Mouse (Mus musculus) activated CD4-positive, CD25-positive, alpha-beta regulatory T cell, adult 4 months (primary cell): ENCODE data around the gene Acot8. TPM values are rescaled to one million over a fixed set of nuclear protein-coding genes. Genes with fewer than 3 reads are reported as not detected.

Source experiments
- ATAC-seq: one replicate; pipeline ENCODE4 v1.8.0; 2017
- polyA plus RNA-seq, 2 experiments: library from polyadenylated mRNA; unstranded; fragments of 100-300 nt; shearing (Covaris generic); gene quantifications; one replicate each; pipeline ENCODE4 v1.2.1; 2017

Acot8 gene
- polyA plus RNA-seq = 10 to 100 TPM; 35.1 to 49.1 TPM

DNA sequence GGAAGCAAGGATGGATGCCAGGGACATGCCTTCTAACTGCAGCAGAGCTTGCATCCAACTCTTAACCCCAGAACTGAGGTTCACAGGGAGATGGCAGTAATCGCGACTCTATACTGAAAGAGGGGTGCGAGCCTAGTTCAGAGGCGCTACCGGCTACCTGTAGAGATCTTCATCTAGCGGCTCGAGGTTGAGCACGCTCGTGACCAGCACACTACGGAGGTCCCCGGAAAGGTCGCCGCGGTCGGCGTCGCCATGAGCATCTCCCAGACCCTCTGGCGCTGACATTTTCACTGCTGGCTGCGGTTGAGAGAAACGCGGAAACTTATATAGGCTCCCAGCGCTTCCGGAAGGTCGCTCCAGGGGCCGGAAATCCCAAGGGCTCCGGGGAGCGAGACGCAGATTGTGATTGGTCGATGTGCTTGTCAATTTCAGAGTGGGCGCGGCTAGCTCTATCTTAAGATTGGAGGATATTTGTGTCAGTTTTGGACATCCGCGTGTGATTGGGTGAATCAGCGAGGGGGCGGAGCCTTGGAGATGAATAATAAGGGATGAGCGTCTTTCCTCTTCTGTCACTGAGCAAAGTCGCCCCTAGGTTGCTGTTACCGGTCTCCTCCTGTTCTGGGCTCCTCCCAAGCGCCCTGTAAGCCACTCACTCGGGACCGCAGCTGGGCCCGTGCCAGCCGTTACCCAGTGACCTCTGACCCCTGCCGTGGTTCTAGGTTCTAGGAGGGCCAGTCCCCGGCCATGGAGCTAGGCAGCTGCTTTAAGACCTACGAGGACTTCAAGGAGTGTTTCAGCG is at the start of gene Acot8, which contains the start of gene Zswim3:
TSS of gene Acot8 (minus strand) at position 350 of the 799 bp plus-strand sequence.
TSS of gene Zswim3 (plus strand) at position 566 of the 799 bp plus-strand sequence.
- ATAC-seq = peak; percentile 96

DNA sequence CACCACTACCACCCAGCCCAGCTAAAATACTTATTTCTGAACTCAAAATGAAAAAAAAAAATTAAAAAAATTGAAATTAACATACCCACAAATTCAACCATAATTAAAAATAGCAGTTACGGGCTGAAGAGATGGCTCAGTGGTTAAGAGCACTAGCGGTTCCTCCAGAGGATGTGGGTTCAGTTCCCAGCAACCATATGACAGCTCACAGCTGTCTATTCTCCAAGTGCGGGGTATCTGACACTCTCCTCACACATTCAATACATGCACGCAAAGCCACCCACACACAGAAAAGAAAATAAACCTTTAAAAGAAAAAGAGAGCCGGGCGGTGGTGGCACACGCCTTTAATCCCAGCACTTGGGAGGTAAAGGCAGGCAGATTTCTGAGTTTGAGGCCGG is 45.4 kb upstream of the Acot8 start:
- ATAC-seq = peak; percentile 94

DNA sequence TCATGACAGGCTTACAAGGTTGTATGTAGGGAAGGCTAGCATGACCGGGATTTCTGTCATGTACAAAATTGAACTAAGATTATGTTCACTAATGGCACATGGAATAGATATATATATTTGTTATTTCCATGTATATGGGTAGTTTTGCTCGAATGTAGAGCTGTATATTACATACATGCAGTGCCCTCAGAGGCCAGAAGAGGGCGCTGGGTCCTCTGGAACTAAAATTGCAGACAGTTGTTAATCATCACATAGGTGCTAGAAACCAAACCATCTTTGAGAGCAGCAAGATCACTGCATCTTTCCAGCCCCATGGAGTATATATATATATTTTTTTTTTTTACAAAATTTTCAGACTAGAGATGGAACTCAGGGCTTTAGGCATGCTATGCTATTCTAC is 41.1 kb upstream of the Acot8 start:
- ATAC-seq = no peak

DNA sequence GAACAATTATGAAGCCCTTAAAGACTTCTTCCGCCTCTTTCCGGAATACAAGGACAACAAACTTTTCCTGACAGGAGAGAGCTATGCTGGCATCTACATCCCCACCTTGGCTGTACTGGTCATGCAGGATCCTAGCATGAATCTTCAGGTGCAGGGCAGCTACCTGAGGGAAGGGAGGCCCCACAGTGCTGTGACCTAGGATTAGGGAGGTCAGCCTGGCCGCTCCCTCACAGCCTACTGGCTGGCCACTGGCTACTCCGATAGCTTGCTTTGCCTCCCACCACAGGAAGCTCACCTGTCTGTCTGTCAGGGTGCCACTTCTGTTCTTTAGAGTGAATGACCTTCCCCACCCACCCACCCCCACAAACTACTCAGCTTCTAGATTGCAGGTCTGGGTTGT is 30.5 kb upstream of the Acot8 start:
- ATAC-seq = no peak

DNA sequence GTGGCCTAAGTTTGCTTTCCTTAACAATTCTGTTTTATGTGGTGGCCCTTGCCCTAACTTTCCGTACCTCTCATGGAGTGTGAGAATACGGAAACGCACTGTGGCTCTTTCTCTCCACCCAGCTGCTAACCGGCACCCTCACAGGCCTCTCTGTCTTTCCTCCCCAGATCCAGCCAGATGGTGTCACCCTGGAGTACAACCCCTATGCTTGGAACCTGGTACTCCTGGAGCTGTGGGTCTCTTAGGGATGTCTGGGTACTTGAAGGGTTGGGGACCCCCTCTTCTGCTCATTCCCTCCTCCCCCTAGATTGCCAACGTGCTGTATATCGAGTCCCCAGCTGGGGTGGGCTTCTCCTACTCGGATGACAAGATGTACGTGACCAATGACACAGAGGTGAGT is 29.8 kb upstream of the Acot8 start:
- ATAC-seq = peak; percentile 21

DNA sequence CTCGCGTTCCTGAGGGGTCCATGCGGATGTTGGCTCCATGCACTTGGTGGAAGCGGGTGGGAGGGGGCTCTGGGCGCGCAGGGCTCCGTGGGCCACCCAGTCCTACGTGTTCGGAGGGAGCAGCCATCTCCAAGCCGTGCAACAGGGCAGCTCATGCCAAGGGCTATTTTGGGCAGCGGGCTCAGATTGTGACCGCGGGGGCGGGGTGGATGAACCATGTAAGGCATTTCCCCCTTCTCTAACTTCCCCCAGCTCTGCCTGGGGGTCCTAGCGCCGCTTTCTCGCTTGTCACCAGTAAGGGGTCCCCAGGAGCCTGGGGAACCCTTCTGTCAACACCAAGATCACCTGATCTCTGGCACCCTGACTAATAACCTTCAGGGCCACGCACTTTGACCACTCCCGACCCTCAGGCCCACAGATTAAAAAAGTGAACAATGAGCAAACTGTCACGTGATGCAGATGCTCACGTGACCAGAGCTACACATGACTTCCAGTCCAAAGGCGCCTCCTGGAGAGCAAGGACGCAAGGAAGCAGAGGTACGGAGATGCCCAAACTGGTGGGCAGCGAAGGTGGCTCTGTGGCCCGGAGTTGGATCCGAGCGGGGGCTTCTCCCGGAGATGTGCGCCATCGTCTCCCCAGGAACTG is 28.8 kb upstream of the Acot8 start, which contains the start of gene Neurl2:
TSS of gene Neurl2 (minus strand) at position 143 of the 646 bp plus-strand sequence.
- ATAC-seq = peak; percentile 53

DNA sequence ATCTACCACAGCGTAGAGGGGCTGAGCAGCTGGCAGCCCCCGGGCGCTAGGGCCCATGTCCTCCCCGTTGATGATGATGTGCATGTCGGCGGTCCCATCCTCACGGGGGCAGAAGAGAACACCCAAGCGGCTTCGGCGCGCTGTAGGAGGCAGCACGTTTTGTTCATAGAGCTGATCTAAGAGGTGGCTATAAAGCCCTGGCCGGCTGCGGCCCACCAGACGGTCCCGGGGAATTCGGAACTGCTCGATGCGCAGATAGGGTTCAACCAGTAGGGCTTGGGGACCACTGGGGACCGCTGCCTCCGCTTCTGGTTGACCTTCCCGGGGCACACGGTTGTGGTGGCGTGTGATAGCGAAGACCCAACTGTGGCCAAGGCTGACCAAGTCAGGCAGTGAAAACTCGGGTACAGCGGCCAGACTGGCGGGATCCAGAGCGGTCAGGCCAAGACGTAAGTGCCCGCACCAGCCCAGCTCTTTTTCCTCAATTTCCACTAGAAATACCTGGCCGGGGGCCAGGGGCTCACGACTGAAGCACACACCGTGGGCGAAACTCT is 28.1 kb upstream of the Acot8 start, which contains the start of gene Ctsa:
TSS of gene Ctsa (plus strand) at position 126 of the 554 bp plus-strand sequence.
- ATAC-seq = peak; percentile 81

DNA sequence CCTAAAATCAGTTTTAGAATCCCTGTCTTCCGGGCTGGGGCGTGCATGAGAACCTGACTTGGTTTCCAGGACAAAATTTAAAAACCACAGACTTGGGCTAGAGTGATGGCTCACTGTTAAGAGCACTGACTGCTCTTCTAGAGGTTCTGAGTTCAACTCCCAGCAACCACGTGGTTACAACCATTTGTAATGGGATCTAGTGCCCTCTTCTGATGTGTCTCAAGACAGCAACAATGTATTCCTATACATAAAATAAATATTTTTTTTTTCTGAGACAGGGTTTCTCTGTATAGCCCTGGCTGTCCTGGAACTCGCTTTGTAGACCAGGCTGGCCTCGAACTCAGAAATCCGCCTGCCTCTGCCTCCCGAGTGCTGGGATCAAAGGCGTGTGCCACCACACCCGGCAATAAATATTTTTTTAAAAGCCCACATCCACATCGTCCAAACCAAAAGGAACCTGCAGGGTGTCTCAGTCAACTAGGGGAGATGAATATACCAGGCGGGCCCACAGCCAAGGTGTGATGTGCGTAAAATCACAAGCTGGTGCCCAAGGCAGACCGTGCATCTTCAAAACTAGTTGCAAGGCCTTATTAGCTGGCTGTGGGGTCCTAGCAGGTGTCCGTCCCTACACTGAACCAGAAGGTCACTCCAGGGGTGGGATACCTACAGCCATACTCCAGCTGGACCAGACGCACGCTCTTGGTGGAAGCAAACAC is 27.5 kb upstream of the Acot8 start:
- ATAC-seq = no peak

DNA sequence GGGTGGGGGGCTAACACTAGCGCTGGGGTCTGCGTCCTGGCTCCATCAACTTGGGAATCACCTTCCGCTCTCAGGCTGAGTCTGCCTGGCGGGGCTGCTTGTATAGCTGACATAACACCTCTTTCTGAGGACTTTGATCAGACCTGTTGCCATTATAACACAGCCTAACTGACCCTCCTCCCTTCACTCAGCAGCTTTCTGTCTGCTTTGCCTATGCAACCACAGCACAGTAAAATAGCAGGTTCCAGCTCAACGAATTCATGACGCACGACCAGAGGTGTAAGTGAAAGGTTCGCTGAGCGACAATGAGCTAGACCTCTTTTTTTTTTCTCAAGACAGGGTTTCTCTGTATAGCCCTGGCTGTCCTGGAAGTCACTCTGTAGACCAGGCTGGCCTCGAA is 26.3 kb upstream of the Acot8 start:
- ATAC-seq = no peak

DNA sequence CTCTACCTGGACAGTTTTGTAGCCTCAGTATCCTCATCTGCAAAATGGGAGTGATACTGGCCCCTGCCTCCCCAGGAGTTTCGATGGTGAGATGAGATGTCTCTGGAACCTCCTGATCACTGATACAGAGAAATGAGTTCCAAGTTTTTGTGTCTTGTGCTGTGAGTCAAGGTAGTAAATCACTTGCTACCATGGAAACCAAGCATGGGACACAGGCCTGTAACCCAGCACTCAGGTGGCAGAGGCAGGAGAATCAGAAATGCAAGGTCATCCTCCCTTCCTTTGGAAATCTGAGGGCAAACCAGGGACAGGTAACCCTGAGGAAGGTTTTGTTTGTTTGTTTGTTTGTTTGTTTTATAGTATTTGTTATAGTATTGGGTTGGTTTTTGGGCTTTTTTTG is 24.4 kb upstream of the Acot8 start:
- no peak for ATAC-seq

DNA sequence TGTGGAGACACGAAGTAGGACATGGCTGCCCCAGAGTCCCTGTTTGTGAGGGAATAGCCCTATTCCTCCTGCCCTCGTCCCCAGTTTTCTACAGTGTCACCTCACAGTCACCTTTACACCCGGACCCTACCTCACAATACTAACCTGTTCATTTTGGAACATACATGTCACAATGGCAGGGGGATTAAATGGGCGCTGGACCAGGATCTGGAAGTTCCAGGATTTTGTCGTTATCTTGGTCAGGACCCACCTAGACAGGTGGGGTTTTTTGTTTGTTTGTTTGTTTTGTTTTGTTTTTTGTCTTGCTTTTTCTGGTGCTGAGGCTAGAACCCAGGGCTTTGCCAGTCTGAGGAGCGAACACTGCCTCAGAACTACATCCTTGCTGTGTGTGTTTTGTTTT is 23.8 kb upstream of the Acot8 start, which contains the start of gene Spata25:
TSS of gene Spata25 (minus strand) at position 101 of the 400 bp plus-strand sequence.
- no peak for ATAC-seq

DNA sequence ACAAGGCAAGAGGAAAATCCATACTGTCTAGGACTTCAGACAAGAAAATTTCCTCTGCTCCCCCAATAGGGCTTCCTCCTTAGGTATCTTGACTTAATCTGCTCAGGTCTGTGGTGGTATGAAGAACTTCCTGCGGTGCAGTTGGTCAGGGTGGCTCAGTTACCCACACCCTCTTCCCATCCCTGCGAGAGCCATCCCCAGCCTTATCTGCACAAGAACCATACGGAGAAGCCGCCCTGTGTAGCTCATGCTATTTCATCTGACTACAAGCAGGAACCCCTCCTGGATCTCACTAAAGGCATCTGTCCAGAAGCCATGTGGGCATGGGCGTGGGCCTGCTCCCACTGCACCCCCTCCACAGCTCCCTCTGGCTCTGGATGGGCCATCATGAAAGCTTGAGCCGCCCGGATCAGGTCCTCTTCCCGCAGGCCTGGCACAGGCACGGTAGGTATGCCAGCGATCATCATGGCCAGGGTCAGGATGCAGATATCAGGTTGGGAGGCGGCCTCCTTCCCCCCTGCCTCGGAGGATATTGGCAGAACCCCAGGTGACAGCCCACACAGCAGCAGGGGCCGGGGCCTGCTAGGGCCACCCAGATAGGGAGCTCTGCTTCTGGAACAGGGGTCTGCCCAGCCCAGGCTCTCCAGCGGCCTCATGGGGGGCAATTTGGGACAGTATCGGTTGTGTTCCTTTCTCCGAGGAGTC is 22.6 kb upstream of the Acot8 start:
- ATAC-seq = no peak

DNA sequence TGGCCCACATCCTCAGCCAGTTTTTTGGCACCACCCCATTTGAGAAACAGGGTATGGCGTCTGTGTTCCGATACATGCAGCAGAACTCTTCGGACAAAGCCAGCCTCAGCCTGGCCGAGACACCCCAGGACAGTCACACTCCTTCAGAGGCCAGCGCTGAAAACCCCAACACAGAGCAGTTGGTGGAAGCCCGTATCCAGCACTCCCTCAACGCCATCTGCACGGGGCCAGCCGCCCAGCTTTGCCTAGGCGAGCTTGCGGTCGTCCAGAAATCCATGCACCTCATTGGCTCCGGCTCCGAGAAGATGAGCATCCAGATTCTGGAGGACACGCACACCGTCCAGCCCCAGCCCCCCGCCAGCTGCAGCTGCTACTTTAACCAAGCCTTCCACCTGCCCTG is 20.8 kb upstream of the Acot8 start:
- ATAC-seq = no peak

DNA sequence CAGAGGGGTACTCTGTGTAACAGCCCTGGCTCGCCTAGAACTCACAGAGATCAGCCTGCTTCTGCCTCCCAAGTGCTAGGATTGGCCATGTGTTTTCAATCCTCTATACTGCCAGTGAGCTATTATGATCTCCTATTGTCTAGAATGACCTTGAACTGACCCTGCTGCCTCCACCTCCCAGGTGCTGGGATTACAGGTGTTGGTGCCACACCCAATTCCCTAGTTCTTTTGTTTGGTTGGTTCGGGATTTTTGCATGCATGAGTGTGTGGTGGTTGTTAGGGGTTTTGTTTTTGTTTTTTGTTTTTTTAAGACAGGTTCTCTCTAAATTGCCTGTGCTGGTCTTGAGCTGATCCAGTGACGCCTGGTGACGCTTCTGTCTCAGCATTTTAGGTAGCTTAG is 19.3 kb upstream of the Acot8 start:
- no peak for ATAC-seq

DNA sequence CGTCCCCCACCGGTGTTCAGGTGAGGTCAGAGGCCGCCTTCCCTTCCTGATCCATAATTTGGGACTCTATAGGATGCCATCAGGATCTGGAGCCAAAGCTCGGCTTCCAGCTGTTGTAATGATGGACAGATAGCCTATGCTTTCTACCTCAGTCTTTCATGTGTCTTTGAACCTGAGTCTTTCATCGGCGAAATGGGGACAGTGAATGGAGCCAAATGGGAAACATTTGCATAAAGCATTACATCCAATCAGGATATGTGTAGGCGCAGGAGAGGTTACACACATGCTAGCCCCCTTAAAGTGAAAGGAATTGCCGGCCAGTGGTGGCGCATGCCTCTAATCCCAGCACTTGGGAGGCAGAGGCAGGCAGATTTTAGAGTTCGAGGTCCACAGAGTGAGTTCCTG is 18.5 kb upstream of the Acot8 start:
- ATAC-seq = no peak

DNA sequence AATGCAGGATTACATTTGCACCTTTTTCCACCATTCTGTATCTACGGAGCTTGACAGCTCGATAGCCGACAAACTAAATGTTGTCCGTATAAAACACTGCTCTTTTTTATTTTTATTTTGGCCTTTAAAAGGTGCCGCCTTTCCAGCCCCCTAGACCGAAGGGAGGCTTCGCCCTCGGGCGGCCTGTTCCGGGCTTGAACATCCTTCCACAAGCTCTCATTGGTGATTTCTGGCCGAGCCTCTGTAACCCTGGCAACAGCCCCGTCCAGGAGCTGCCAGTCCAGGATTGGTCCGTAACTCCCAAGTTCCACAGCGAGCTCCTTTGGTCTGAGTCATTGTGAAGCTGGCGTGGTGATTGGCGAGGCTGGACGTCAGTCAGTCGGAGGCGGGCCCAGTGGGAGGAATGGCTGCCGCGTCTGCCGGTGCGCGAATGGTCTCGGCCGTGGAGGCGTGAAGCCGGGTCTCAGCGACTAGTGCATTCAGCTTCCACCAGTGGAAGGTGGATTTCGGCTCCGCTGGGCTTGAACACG is 18.0 kb upstream of the Acot8 start, which contains the start of gene Zswim1:
TSS of gene Zswim1 (plus strand) at position 51 of the 530 bp plus-strand sequence.
- peak; percentile 100 for ATAC-seq

DNA sequence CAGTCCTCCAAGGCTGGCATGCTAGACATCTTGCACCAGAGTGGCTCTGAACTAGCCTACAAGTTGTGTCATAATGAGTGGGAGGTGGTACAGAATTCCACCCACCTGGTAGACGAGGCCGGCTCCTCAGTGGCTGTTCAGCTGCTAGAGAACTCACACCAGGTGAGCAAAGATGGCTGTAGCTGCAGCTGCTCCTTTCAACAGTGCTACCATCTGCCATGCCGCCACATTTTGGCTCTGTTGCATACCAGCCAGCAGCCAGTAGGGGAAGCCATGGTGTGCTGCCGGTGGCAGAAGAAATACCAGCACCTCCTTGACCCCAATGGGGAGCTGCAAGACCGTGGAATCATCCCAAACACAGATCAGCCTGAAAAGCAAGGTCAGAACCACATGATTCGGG is 16.4 kb upstream of the Acot8 start:
- no peak for ATAC-seq

DNA sequence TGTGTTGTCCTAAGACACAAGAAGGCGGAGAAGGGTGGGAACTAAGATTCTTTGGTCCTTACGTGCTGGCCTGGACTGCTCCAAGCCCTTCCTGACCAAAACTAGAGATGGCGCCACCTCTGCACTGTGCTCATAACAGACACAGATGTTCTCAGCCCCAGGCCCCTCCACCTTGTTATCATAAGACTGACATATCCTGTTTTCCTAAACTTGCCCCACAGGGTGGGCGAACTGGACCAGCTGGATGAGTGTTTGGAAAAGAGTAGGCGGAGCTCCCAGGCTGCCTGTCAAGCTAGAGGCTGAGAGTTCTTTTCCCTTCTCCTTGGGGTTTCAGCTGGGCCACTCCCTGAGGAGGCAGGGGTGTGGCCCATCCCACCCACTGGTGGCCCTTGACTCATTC is 13.0 kb upstream of the Acot8 start:
- no peak for ATAC-seq

DNA sequence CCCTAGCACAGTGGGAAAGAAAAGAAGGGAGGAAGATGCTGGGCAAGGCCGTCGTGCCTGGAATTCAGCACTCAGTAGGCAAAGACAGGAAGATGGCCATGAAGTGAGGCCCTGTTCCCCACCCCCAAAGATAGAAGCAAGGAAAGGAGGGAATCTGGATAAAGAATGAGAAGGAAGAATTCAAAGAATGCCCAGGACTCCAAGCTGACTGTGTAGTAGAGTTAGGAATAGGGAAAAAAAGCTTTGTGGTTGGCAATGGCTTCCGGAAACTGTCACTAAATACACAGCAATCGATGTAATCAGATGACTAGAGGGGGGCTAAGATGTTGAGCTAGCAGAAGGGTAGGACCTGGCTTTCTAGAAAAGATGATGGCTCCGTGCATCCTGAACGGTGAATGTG is 12.5 kb upstream of the Acot8 start:
- ATAC-seq = no peak

DNA sequence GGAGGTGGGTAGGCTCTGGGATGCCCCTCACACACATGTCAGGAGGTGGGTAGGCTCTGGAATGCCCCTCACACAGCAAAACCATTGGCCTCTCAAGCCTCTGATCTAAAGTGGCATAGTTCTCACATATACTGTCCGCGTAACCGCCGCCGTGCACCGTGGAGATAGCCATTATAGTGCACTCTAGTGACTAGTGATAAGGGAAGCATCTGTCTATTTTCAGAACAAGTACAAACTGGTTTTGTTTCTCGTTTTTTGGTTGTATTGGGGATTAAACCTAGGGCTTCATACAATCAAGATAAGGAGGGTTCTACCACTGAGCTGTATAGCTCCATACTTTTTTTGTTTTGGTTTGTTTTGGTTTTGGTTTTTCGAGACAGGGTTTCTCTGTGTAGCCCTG is 11.1 kb upstream of the Acot8 start:
- no peak for ATAC-seq

DNA sequence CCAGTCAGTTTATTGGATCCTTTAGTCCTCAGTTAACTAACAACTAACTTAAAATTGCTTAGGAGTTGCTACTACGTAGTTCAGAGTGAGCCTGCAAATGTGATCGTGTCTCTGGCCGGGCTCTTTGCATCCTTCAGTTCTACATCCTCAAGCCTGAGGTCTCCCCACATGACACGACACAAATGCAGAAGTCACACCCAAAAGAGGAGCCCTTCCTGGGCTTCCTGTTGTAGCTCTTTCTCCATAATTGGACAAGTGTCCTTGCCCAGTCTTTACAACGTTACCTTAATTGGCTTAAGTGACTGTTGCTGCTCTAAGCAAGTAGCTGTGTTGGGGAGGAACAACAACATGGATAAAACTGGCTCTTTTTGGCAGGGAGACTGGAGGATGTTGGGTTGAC is 10.7 kb upstream of the Acot8 start:
- ATAC-seq = no peak

DNA sequence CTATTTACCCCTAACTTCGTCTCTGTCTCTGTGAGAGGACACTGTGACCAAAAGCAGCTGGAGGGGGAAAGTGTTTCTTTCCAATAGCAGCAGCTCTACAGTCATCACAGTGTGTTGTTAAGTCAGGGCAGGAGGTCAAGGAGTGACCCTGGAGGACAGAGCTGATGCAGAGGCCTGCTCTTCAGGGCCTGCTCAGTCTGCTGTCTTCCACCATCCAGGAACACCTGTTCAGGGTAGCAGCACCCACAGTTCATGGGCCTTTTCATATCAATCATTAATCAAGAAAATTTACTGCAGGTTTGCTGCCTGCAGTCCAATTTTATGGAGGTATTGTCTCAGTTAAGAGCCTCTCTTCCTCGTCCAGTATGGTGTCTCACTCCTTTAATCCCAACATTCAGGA is 8.9 kb upstream of the Acot8 start:
- ATAC-seq = no peak
